Mouse (Mus musculus) liver, embryonic 15.5 days (tissue): Measurements from ENCODE around the gene Myf6. TPM values are rescaled to one million over a fixed set of nuclear protein-coding genes. Genes with fewer than 3 reads are reported as not detected.

ENCODE experiments used
- ATAC-seq: fragments of 200-750 bp; cut with Nextera tagmentation; 2 replicates; pipeline ENCODE4 v1.8.0; 2017; ENCODE audit warnings: moderate number of reproducible peaks, mild to moderate bottlenecking, moderate library complexity; ENCODE audit not compliant: insufficient read depth
- H3K27ac ChIP-seq: fragments of 300-500 bp; sonication (generic); replicated peaks from 2 replicates; pipeline ENCODE4 v1.5.1; 2015; ENCODE audit warnings: mild to moderate bottlenecking, inconsistent platforms
- H3K27me3 ChIP-seq: fragments of 300-500 bp; sonication (generic); 2 replicates; pipeline ENCODE4 v1.6.1; 2015; ENCODE audit warnings: mild to moderate bottlenecking, inconsistent platforms
- H3K36me3 ChIP-seq: fragments of 300-500 bp; sonication (generic); replicated peaks from 2 replicates; pipeline ENCODE4 v1.6.1; 2015; ENCODE audit warnings: moderate library complexity, mild to moderate bottlenecking, inconsistent platforms
- H3K4me1 ChIP-seq: fragments of 300-500 bp; sonication (generic); replicated peaks from 2 replicates; pipeline ENCODE4 v1.6.1; 2015; ENCODE audit warnings: inconsistent platforms
- H3K4me2 ChIP-seq: fragments of 300-500 bp; sonication (generic); 2 replicates; pipeline ENCODE4 v1.6.1; 2015; ENCODE audit warnings: moderate library complexity, mild to moderate bottlenecking, inconsistent platforms
- H3K4me3 ChIP-seq: fragments of 300-500 bp; sonication (generic); replicated peaks from 2 replicates; pipeline ENCODE4 v1.5.1; 2015; ENCODE audit warnings: mild to moderate bottlenecking, inconsistent platforms
- H3K9ac ChIP-seq: fragments of 300-500 bp; sonication (generic); 2 replicates; pipeline ENCODE4 v1.6.1; 2015; ENCODE audit warnings: moderate library complexity, mild to moderate bottlenecking, inconsistent platforms
- H3K9me3 ChIP-seq: fragments of 300-500 bp; sonication (generic); replicated peaks from 2 replicates; pipeline ENCODE4 v1.6.1; 2016; ENCODE audit warnings: inconsistent platforms
- WGBS: fragments of 180-500 bp; shearing (Covaris S2); methylation state at CpG from one replicate; pipeline ENCODE4 v1.1.7; 2015; ENCODE audit warnings: mixed read lengths; ENCODE audit not compliant: insufficient replicate concordance; 5-methylcytosine and 5-hydroxymethylcytosine counted together
- polyA plus RNA-seq: library from polyadenylated mRNA; unstranded; fragments of >200 nt; fragmentation: Nextera tagmentation; extraction: Ambion mirVana; gene quantifications from 2 replicates; pipeline ENCODE4 v1.2.1, GENCODE M21; 2015

Gene Myf6
- polyA plus RNA-seq, 1 experiment from 2014 or later, result 1.6 TPM

- Histone ChIP-seq H3K4me2 (no peak overlapping the region), H3K36me3 (no peaks in the 10 kb centered on the region)
These were observed 710 bp downstream of the Myf6 start for GRCm38 (mm10) chr10:107493580-107494474.

GRCm38 (mm10) chr10:107492867-107493579 lies 1.5 kb downstream of the Myf6 start:
- 36% methylated on average over 18 of the region's 18 CpGs for WGBS
- no peak overlapping the region for H3K4me3 ChIP-seq
- H3K27ac ChIP-seq, result no peak overlapping the region
- H3K4me2 ChIP-seq, result no peak overlapping the region
- ATAC-seq, result no peak
- no peaks in the 10 kb centered on the region for H3K4me1 ChIP-seq
- H3K9me3 ChIP-seq, result no peaks in the 10 kb centered on the region
- no peaks in the 10 kb centered on the region for H3K27me3 ChIP-seq
- H3K9ac ChIP-seq, result no peak overlapping the region
- H3K36me3 ChIP-seq, result no peaks in the 10 kb centered on the region

More at GRCm38 (mm10) chr10:107493580-107494474, 710 bp downstream of the Myf6 start:
- ATAC-seq, result no peak
- no peaks in the 10 kb centered on the region for H3K27me3 ChIP-seq
- WGBS, result 41% methylated on average over 20 of the region's 20 CpGs
- H3K4me3 ChIP-seq, result no peak overlapping the region
- no peaks in the 10 kb centered on the region for H3K9me3 ChIP-seq
- no peak overlapping the region for H3K9ac ChIP-seq
- no peak overlapping the region for H3K27ac ChIP-seq
- no peaks in the 10 kb centered on the region for H3K4me1 ChIP-seq

- no peak for ATAC-seq
- 14% methylated on average over 12 of the region's 12 CpGs for WGBS
- no peak overlapping the region for H3K4me2 ChIP-seq
- H3K4me1 ChIP-seq, result no peaks in the 10 kb centered on the region
- no peaks in the 10 kb centered on the region for H3K9me3 ChIP-seq
- no peak overlapping the region for H3K27ac ChIP-seq
- no peak overlapping the region for H3K4me3 ChIP-seq
- no peak overlapping the region for H3K9ac ChIP-seq
- no peaks in the 10 kb centered on the region for H3K36me3 ChIP-seq
- H3K27me3 ChIP-seq, result no peaks in the 10 kb centered on the region
These were observed 5.8 kb downstream of the Myf6 start for GRCm38 (mm10) chr10:107488654-107489315.

GRCm38 (mm10) chr10:107486770-107487169 lies 7.8 kb downstream of the Myf6 start:
- WGBS, result 47% methylated on average over 12 of the region's 12 CpGs
- no peak for ATAC-seq
- Histone ChIP-seq H3K4me2 (no peak overlapping the region), H3K27me3 (no peaks in the 10 kb centered on the region), H3K9ac (no peak overlapping the region), H3K27ac (no peak overlapping the region), H3K4me1 (no peaks in the 10 kb centered on the region), H3K9me3 (no peaks in the 10 kb centered on the region), H3K36me3 (no peaks in the 10 kb centered on the region), H3K4me3 (no peak overlapping the region)

GRCm38 (mm10) chr10:107485870-107486269 lies 8.7 kb downstream of the Myf6 start, which contains the start of gene Myf5:
Myf5 (minus strand) TSS chr10:107486134.
- no peak for ATAC-seq
- Histone ChIP-seq H3K9ac (no peak within 1 kb of the TSS), H3K9me3 (no peaks in the 10 kb centered on the region), H3K27ac (no peak within 1 kb of the TSS), H3K4me3 (no peak within 1 kb of the TSS), H3K36me3 (no peaks in the 10 kb centered on the region), H3K27me3 (no peaks in the 10 kb centered on the region), H3K4me2 (no peak within 1 kb of the TSS), H3K4me1 (no peaks in the 10 kb centered on the region)
- 51% methylated on average over 8 of the region's 8 CpGs for WGBS

GRCm38 (mm10) chr10:107484050-107484449 lies 10.5 kb downstream of the Myf6 start:
- H3K27ac ChIP-seq, result no peak overlapping the region
- no peaks in the 10 kb centered on the region for H3K36me3 ChIP-seq
- H3K9ac ChIP-seq, result no peak overlapping the region
- ATAC-seq, result no peak
- no peaks in the 10 kb centered on the region for H3K4me1 ChIP-seq
- H3K27me3 ChIP-seq, result no peaks in the 10 kb centered on the region
- H3K9me3 ChIP-seq, result no peaks in the 10 kb centered on the region
- no peak overlapping the region for H3K4me3 ChIP-seq
- 61% methylated on average over 10 of the region's 10 CpGs for WGBS
- H3K4me2 ChIP-seq, result peak overlapping the region; percentile 15; the same call in 1 of the 2 replicates

- Histone ChIP-seq H3K9ac (no peak overlapping the region), H3K27me3 (no peaks in the 10 kb centered on the region), H3K4me3 (no peak overlapping the region), H3K9me3 (no peaks in the 10 kb centered on the region), H3K4me1 (no peaks in the 10 kb centered on the region), H3K36me3 (no peaks in the 10 kb centered on the region), H3K4me2 (no peak overlapping the region), H3K27ac (no peak overlapping the region)
- no peak for ATAC-seq
- 42% methylated on average over 2 of the region's 2 CpGs for WGBS
These were observed 21.0 kb downstream of the Myf6 start for GRCm38 (mm10) chr10:107473497-107473896.

- no peaks in the 10 kb centered on the region for H3K27me3 ChIP-seq
- H3K4me1 ChIP-seq, result no peaks in the 10 kb centered on the region
- H3K9ac ChIP-seq, result no peak overlapping the region
- H3K4me2 ChIP-seq, result no peak overlapping the region
- H3K4me3 ChIP-seq, result no peak overlapping the region
- ATAC-seq, result no peak
- 70% methylated on average over 5 of the region's 5 CpGs for WGBS
- no peak overlapping the region for H3K27ac ChIP-seq
- H3K36me3 ChIP-seq, result no peaks in the 10 kb centered on the region
- H3K9me3 ChIP-seq, result no peaks in the 10 kb centered on the region
These were observed 22.8 kb downstream of the Myf6 start for GRCm38 (mm10) chr10:107471712-107472111.

- Histone ChIP-seq H3K27me3 (no peaks in the 10 kb centered on the region), H3K9me3 (no peaks in the 10 kb centered on the region), H3K27ac (no peak overlapping the region), H3K4me3 (no peak overlapping the region), H3K36me3 (no peaks in the 10 kb centered on the region), H3K4me1 (no peaks in the 10 kb centered on the region), H3K4me2 (no peak overlapping the region), H3K9ac (no peak overlapping the region)
- WGBS, result 62% methylated on average over 7 of the region's 7 CpGs
- ATAC-seq, result no peak
These were observed 26.7 kb downstream of the Myf6 start for GRCm38 (mm10) chr10:107467819-107468218.

GRCm38 (mm10) chr10:107449496-107450330 lies 44.8 kb downstream of the Myf6 start:
- 62% methylated on average over 5 of the region's 5 CpGs for WGBS
- no peaks in the 10 kb centered on the region for H3K9me3 ChIP-seq
- H3K4me3 ChIP-seq, result no peak overlapping the region
- H3K27me3 ChIP-seq, result no peaks in the 10 kb centered on the region
- no peaks in the 10 kb centered on the region for H3K36me3 ChIP-seq
- H3K27ac ChIP-seq, result no peak overlapping the region
- H3K4me2 ChIP-seq, result no peak overlapping the region
- H3K9ac ChIP-seq, result no peak overlapping the region
- no peak for ATAC-seq
- no peaks in the 10 kb centered on the region for H3K4me1 ChIP-seq
